Mouse (Mus musculus) midbrain, embryonic 16.5 days (tissue): ENCODE results near the gene Nme3. TPM values are rescaled to one million over a fixed set of nuclear protein-coding genes. Genes with fewer than 3 reads are reported as not detected.

ENCODE experiments used
- ATAC-seq: fragments of 200-750 bp; cut with Nextera tagmentation; 2 replicates; pipeline ENCODE4 v1.8.0; 2017; ENCODE audit warnings: moderate TSS enrichment
- H3K27ac ChIP-seq: fragments of 300-500 bp; sonication (generic); 2 replicates; pipeline ENCODE4 v1.5.1; 2014; ENCODE audit warnings: mild to moderate bottlenecking, low read length, mixed read lengths
- H3K27me3 ChIP-seq: fragments of 300-500 bp; sonication (generic); 2 replicates; pipeline ENCODE4 v1.6.1; 2014; ENCODE audit warnings: low read depth, low read length, mixed read lengths; ENCODE audit not compliant: control insufficient read depth, insufficient read depth
- H3K36me3 ChIP-seq: fragments of 300-500 bp; sonication (generic); 2 replicates; pipeline ENCODE4 v1.6.1; 2014; ENCODE audit warnings: mild to moderate bottlenecking, low read length, moderate library complexity, mixed read lengths; ENCODE audit not compliant: control insufficient read depth, insufficient read depth
- H3K4me1 ChIP-seq: fragments of 300-500 bp; sonication (generic); 2 replicates; pipeline ENCODE4 v1.6.1; 2014; ENCODE audit warnings: mild to moderate bottlenecking, low read length, mixed read lengths; ENCODE audit not compliant: control insufficient read depth, insufficient read depth
- H3K4me2 ChIP-seq: fragments of 300-500 bp; sonication (generic); 2 replicates; pipeline ENCODE4 v1.6.1; 2014; ENCODE audit warnings: mild to moderate bottlenecking, low read length, mixed read lengths
- H3K4me3 ChIP-seq: fragments of 300-500 bp; sonication (generic); 2 replicates; pipeline ENCODE4 v1.5.1; 2014; ENCODE audit warnings: low read depth, mild to moderate bottlenecking, low read length, moderate library complexity, mixed read lengths
- H3K9ac ChIP-seq: fragments of 300-500 bp; sonication (generic); 2 replicates; pipeline ENCODE4 v1.6.1; 2014; ENCODE audit warnings: low read depth, low read length, mixed read lengths
- H3K9me3 ChIP-seq: fragments of 300-500 bp; sonication (generic); replicated peaks from 2 replicates; pipeline ENCODE4 v1.6.1; 2014; ENCODE audit warnings: mild to moderate bottlenecking, low read length, mixed read lengths; ENCODE audit not compliant: control insufficient read depth, poor library complexity, severe bottlenecking
- WGBS: fragments of 180-500 bp; shearing (Covaris S2); extraction: QIAGEN DNeasy Blood & Tissue Kit; methylation state at CpG from one replicate; pipeline ENCODE4 v1.1.7; 2014; 5-methylcytosine and 5-hydroxymethylcytosine counted together
- polyA plus RNA-seq: library from polyadenylated mRNA; unstranded; fragments of >200 nt; fragmentation: Nextera tagmentation; extraction: Ambion mirVana; gene quantifications from 2 replicates; pipeline ENCODE4 v1.2.1, GENCODE M21; 2015

Gene Nme3
- polyA plus RNA-seq, 1 experiment from 2014 or later, result 88.6 TPM

DNA sequence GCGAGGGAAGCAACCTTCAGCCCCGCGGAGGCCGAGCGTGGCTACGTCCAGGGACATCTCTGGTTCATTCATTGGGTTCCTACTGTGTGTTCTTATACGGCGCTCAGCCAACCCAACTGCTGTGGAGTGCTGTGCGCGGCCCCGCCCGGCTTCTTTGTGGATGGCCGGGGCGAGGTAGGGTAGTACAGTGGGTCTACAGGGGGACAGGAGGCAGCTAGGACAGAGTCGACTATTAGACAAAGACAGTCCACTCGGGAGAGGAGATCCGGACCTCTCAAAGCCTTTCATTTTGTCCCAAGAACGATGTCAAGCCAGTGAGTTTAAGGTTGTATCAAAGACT is 9.4 kb upstream of the Nme3 start:
- ATAC-seq, result peak; percentile 47
- Histone ChIP-seq H3K9ac (peak overlapping the region; percentile 86), H3K27me3 (no peaks in the 10 kb centered on the region), H3K27ac (peak overlapping the region; percentile 80), H3K4me1 (peaks cover 32% of the 10 kb centered on the region), H3K9me3 (no peaks in the 10 kb centered on the region), H3K4me2 (peak overlapping the region; percentile 94), H3K4me3 (peak overlapping the region; percentile 93), H3K36me3 (peaks cover 23% of the 10 kb centered on the region)
- under 1% methylated on average over 18 of the region's 18 CpGs for WGBS

DNA sequence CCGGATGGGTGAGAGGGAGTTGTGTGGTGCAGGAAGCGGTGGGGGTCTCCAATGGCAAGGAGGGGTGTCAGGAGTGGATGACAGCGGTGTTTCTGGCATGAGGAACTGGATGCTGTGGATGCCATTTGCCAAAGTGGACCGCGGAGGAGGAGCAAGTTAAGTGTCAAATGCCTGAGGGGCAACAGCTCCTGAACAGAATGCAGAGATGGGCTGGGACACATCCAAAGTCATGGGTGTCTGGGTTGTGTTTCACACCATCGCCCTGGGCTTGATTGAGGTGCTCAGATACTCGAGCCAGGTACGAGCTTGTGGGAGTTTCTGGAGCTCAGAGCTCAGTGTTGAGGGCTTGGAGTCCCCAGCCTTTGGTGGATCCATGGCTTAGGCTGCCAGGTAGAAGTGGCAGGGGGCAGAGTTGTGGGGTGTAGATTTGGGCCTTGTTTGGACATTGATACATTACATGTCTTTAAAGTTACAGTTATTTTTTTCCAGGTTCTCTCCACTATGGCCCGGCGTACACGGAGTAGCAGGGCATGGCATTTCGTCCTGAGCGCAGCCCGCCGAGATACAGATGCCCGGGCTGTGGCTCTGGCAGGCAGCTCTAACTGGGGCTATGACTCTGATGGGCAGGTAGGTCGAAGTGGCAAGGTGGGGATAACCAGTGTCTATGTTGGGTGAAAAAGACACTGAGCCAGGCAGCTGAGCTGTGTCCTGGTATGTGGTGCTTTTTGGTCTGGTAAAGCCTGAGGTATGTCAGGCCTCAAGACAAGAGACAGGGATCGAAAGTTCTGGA is 8.8 kb upstream of the Nme3 start:
- Histone ChIP-seq H3K36me3 (peaks cover 27% of the 10 kb centered on the region), H3K27ac (no peak overlapping the region; the same call in 1 of the 2 replicates), H3K4me3 (peak overlapping the region; percentile 93), H3K4me2 (peak overlapping the region; percentile 94), H3K9me3 (no peaks in the 10 kb centered on the region), H3K27me3 (no peaks in the 10 kb centered on the region), H3K4me1 (peaks cover 32% of the 10 kb centered on the region), H3K9ac (peak overlapping the region; percentile 86)
- ATAC-seq, result peak; percentile 2; the same call in 1 of the 2 replicates
- 67% methylated on average over 18 of the region's 18 CpGs for WGBS

DNA sequence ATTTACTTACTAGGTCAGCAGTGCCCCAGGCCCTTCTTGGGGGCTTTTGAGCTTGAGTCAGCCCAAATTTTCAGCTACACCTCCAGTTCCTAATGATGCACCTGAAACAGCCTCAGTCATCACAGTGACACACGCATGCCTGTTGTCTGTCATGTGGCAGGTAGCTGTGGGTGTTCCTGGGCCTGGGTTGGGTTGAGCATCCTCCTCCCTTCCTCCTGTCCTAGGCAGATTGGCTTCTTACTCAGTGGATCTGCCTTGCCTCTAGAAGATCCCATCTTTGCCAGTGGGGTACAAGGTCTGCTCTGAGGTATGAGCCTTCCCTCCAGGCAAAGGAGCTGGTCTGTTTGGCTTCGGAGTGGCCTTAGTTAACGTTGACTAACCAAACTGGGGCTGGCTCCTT is 7.4 kb upstream of the Nme3 start:
- Histone ChIP-seq H3K27me3 (no peaks in the 10 kb centered on the region), H3K9me3 (no peaks in the 10 kb centered on the region), H3K36me3 (peaks cover 26% of the 10 kb centered on the region), H3K27ac (no peak overlapping the region), H3K9ac (no peak overlapping the region), H3K4me2 (no peak overlapping the region), H3K4me3 (no peak overlapping the region), H3K4me1 (peaks cover 38% of the 10 kb centered on the region)
- 89% methylated on average over 3 of the region's 3 CpGs for WGBS
- no peak for ATAC-seq

- ATAC-seq, result no peak
- peaks cover 40% of the 10 kb centered on the region for H3K4me1 ChIP-seq
- 90% methylated on average over 19 of the region's 19 CpGs for WGBS
- H3K4me2 ChIP-seq, result no peak overlapping the region
- no peak overlapping the region for H3K9ac ChIP-seq
- H3K27ac ChIP-seq, result no peak overlapping the region
- H3K4me3 ChIP-seq, result no peak overlapping the region
- no peaks in the 10 kb centered on the region for H3K27me3 ChIP-seq
- H3K36me3 ChIP-seq, result peaks cover 26% of the 10 kb centered on the region
- H3K9me3 ChIP-seq, result no peaks in the 10 kb centered on the region
Observed at GRCm38 (mm10) chr17:24890151-24891092, 5.9 kb upstream of the Nme3 start.

DNA sequence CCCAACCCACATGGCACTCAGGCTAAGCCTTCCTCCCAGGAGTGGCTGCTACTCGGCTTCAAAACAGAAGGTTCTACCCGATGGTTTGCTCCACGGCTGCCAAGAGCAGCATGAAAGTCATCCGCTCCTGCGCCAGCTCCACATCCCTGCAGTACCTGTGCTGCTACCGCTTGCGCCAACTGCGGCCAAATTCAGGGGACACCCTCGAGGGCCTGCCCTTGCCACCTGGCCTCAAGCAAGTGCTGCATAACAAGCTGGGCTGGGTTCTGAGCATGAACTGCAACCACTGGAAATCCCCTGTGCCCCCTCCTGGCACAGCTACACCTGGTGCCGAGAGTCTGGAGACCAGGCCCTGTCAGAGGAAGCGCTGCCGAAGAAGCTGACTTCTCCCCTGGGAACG is 5.0 kb upstream of the Nme3 start:
- H3K4me1 ChIP-seq, result peaks cover 45% of the 10 kb centered on the region
- no peak overlapping the region for H3K27ac ChIP-seq
- 88% methylated on average over 12 of the region's 13 CpGs for WGBS
- H3K4me2 ChIP-seq, result no peak overlapping the region
- ATAC-seq, result no peak
- no peak overlapping the region for H3K4me3 ChIP-seq
- H3K9me3 ChIP-seq, result no peaks in the 10 kb centered on the region
- peaks cover 26% of the 10 kb centered on the region for H3K36me3 ChIP-seq
- no peaks in the 10 kb centered on the region for H3K27me3 ChIP-seq
- no peak overlapping the region for H3K9ac ChIP-seq

DNA sequence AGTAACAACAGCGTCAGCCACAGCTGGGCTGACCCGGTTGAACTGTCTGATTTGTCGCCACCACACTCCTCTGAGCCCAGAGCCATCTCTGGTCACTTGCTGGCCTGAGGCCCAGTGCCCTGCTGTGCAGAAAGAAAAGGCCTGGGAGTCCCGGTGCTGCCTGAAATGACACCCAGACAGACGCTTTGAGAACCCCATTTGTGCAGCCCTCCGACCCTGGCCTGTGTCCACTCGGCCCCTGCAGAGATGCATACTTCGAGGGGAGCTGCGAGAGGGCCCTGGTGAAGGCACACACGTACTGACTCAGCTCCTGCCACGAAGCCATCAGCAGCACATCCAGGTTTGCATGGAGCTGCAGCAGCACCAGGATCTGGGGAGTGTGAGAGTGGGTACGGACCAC is 3.5 kb upstream of the Nme3 start:
- peaks cover 47% of the 10 kb centered on the region for H3K4me1 ChIP-seq

DNA sequence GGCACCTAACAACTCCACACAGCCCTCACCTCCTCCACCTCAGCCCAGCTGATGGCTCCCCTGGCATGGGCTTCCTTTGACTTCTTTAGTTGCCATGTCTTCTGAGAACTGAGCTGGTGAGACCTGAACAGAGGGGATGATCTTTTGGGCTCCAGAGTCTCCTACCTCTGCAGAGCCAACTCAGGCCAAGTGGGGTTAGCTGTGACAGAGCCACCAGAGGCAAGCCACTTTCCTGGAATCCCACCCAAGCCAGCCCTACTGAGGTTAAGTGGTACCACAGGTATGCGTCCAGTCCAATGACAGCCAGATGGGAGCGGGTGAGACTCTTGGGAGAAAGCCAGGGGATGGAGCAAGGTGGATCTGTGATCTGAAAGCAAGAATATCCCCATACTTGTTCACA is 3.0 kb upstream of the Nme3 start:
- Histone ChIP-seq H3K4me3 (no peak overlapping the region), H3K27me3 (no peaks in the 10 kb centered on the region), H3K9ac (no peak overlapping the region; the same call in 1 of the 2 replicates), H3K4me1 (peaks cover 43% of the 10 kb centered on the region), H3K9me3 (no peaks in the 10 kb centered on the region), H3K4me2 (no peak overlapping the region), H3K36me3 (peaks cover 28% of the 10 kb centered on the region), H3K27ac (no peak overlapping the region)
- 92% methylated on average over 2 of the region's 2 CpGs for WGBS
- ATAC-seq, result no peak

More for the DNA sequence above, 3.5 kb upstream of the Nme3 start:
- Histone ChIP-seq H3K9me3 (no peaks in the 10 kb centered on the region), H3K9ac (no peak overlapping the region), H3K27ac (no peak overlapping the region), H3K4me3 (no peak overlapping the region), H3K27me3 (no peaks in the 10 kb centered on the region), H3K4me2 (no peak overlapping the region), H3K36me3 (peaks cover 26% of the 10 kb centered on the region)
- no peak for ATAC-seq
- 85% methylated on average over 12 of the region's 12 CpGs for WGBS

DNA sequence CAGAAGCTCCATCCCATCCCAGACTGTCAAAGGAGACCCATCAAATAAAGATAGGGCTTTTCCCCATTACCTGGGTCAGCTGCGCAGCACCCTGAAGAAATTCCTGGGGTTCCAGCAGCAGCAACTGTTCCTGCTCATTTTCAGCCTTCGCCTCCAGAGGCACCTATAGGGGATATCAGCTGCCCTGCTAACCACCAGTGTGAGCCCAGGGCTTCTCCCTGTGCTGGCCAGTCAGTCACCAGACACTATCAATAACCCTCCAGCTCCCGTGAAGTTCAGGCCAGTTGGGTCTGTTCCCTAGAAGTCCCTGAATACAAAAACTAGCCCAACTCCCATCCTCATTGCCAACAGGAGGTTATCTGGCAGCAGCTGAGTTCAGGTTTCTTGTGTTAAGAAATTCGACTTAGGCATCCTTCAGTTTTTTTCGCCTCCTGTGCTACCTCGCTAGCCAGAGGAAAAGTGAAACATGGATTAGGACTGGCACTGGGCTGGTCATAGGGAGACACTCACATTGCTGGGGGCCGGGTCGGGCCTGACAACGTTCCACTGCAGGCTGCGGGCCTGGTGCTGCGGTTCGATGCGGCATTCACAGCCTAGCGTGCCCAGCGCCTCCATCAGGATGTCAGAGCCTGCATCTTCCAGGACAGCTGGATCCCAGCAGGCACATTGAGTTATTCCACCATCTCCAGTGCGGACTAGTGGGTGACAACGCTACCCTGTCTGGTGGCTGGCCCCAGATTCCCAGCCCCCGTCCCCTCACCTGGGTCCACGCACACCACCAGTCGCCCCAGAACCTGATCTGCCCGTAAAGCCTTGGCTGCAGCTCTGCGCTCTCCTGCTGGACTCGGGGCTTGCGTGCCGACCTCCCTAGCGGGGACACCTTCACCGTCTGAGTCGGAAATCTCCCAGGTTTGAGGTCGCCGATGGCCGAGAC is 2.0 kb upstream of the Nme3 start:
- Histone ChIP-seq H3K27ac (peak overlapping the region; percentile 65), H3K4me1 (peaks cover 33% of the 10 kb centered on the region), H3K9me3 (no peaks in the 10 kb centered on the region), H3K27me3 (no peaks in the 10 kb centered on the region), H3K4me2 (peak overlapping the region; percentile 97), H3K4me3 (peak overlapping the region; percentile 86), H3K9ac (peak overlapping the region; percentile 73), H3K36me3 (peaks cover 36% of the 10 kb centered on the region)
- WGBS, result 11% methylated on average over 31 of the region's 31 CpGs
- ATAC-seq, result peak; percentile 25
